Mouse (Mus musculus): ENCODE measurements around the gene Oas2.

GRCm38 (mm10) chr5:120687897-120688296 is 61.8 kb downstream of the Oas2 start:
- no peak for TF ChIP-seq CTCF (IDR thresholded peaks at IDR 0.05; ENCODE audit: low read depth, low read length)
- TF ChIP-seq TAL1 (conservative IDR thresholded peaks at IDR 0.05; ENCODE audit: low read depth, low read length): no peak
- no peak for TF ChIP-seq GATA2 (IDR thresholded peaks at IDR 0.05; ENCODE audit: borderline replicate concordance, low read depth, low read length)

Data from G1E (cell line).